Mouse (Mus musculus) myocyte (in vitro differentiated cells): ENCODE measurements at regions not wholly inside any gene's neighbourhood (a gene's known extent, or its start where the extent isn't known, plus 50 kb on each side); places are given as distances from the start of the nearest gene placed in this dataset.

Source experiments
- H3K27me3 ChIP-seq: one replicate; pipeline ENCODE4 v1.6.1; 2011; ENCODE audit not compliant: control insufficient read depth, insufficient read depth, insufficient read length
- H3K36me3 ChIP-seq: one replicate; pipeline ENCODE4 v1.6.1; 2011; ENCODE audit not compliant: control insufficient read depth, insufficient read depth
- H3K4me2 ChIP-seq: one replicate; pipeline ENCODE4 v1.6.1; 2011; ENCODE audit warnings: low read depth, control low read depth
- H3K4me3 ChIP-seq: one replicate; pipeline ENCODE4 v1.5.1; 2011; ENCODE audit warnings: mild to moderate bottlenecking, control low read depth, moderate library complexity
- H3K79me2 ChIP-seq: one replicate; pipeline ENCODE4 v1.6.1; 2011; ENCODE audit not compliant: control insufficient read depth, insufficient read depth
- H3ac ChIP-seq: one replicate; pipeline ENCODE4 v1.6.1; 2011; ENCODE audit not compliant: control insufficient read depth, insufficient read length
- CEBPB ChIP-seq: IDR thresholded peaks from 2 replicates; pipeline ENCODE4 v1.6.1; 2011; ENCODE audit warnings: mild to moderate bottlenecking, moderate library complexity; ENCODE audit not compliant: poor library complexity, insufficient read depth, severe bottlenecking
- E2F4 ChIP-seq: IDR thresholded peaks from one replicate; pipeline ENCODE4 v1.6.1; 2011; ENCODE audit warnings: mild to moderate bottlenecking, control low read depth, moderate library complexity; ENCODE audit not compliant: insufficient read depth
- MAX ChIP-seq: IDR thresholded peaks from one replicate; pipeline ENCODE4 v1.6.1; 2011; ENCODE audit warnings: low read depth, mild to moderate bottlenecking, control low read depth
- MYOD1 ChIP-seq, 3 experiments: IDR thresholded peaks; one replicate each; pipeline ENCODE4 v1.6.1; 2011; ENCODE audit warnings: control low read depth in 2 of 3, low read depth in 2 of 3, mild to moderate bottlenecking in 2 of 3, moderate library complexity in 1 of 3; ENCODE audit not compliant: insufficient read length in 2 of 3, control insufficient read depth in 1 of 3
- MYOG ChIP-seq, 3 experiments: IDR thresholded peaks; one replicate each; pipeline ENCODE4 v1.6.1; 2011; ENCODE audit warnings: control low read depth in 2 of 3, low read depth in 2 of 3, mild to moderate bottlenecking in 2 of 3; ENCODE audit not compliant: insufficient read length in 2 of 3, control insufficient read depth in 1 of 3, insufficient read depth in 1 of 3
- POLR2A ChIP-seq: IDR thresholded peaks from one replicate; pipeline ENCODE4 v1.6.1; 2011; ENCODE audit warnings: low read depth, mild to moderate bottlenecking, control low read depth, moderate library complexity; ENCODE audit not compliant: insufficient read length
- POLR2AphosphoS2 ChIP-seq: IDR thresholded peaks from one replicate; pipeline ENCODE4 v1.6.1; 2011; ENCODE audit warnings: low read depth, control low read depth; ENCODE audit not compliant: insufficient read length
- REST ChIP-seq: IDR thresholded peaks from one replicate; pipeline ENCODE4 v1.6.1; 2011; ENCODE audit warnings: mild to moderate bottlenecking, control low read depth, moderate library complexity; ENCODE audit not compliant: insufficient read depth, insufficient read length
- SRF ChIP-seq: IDR thresholded peaks from one replicate; pipeline ENCODE4 v1.6.1; 2011; ENCODE audit warnings: low read depth; ENCODE audit not compliant: control insufficient read depth, insufficient read length
- TCF12 ChIP-seq: IDR thresholded peaks from one replicate; pipeline ENCODE4 v1.6.1; 2011; ENCODE audit warnings: mild to moderate bottlenecking, control low read depth; ENCODE audit not compliant: poor library complexity, insufficient read depth, severe bottlenecking
- TCF3 ChIP-seq: IDR thresholded peaks from one replicate; pipeline ENCODE4 v1.6.1; 2011; ENCODE audit warnings: low read depth, control low read depth; ENCODE audit not compliant: insufficient read length
- USF1 ChIP-seq: IDR thresholded peaks from one replicate; pipeline ENCODE4 v1.6.1; 2011; ENCODE audit warnings: low read depth, mild to moderate bottlenecking, control low read depth, moderate library complexity

DNA sequence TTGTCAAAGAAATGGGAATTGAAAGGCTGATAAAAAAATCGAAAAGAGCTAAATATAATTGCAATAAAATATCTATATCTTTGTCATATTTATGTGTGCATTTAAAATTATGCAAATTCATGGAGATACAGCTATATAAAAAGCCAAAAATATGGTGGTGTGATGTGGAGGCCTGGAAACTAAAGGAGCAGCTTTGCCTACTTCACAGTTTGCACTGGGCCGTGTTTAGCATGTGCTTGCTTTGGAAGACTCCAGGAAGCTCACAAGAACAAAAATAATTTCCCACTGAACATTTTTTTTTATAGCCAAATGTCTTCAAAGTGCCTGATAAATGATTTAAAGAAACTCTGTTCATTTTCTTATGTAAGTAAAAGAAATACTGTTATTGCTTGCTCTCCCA is 364.1 kb upstream of the Cdh12 start:
- Histone ChIP-seq H3K27me3 (no peaks in the 10 kb centered on the region), H3K36me3 (no peaks in the 10 kb centered on the region)
- TF ChIP-seq TCF3 (no peak), POLR2AphosphoS2 (no peak), MYOD1 (IDR thresholded peaks at IDR 0.05; ENCODE audit: control insufficient read depth in 1 of 3, insufficient read length in 2 of 3, low read depth in 2 of 3) (no peak), POLR2A (no peak), E2F4 (no peak), MYOG (IDR thresholded peaks at IDR 0.05; ENCODE audit: control insufficient read depth in 1 of 3, insufficient read depth in 1 of 3, insufficient read length in 2 of 3, low read depth in 2 of 3) (no peak), SRF (no peak), USF1 (no peak)

DNA sequence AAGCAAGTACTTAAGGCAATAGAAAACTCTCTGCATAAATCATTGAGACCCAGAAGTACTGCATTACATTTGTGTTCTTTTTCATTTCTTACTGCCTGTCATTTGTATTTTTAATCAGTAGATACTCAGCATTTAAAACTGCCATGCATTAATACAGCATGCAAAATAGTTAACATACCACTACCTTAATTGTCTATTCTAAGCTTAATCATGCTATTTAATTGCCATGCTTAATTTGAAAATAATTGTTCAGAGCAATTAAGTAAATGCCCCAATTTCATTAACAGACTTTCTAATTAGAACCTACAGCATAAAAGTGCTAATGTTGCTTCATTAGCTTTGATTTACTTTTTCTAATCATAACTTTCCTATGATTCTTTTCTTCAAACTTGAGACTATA is 359.3 kb upstream of the Cdh12 start:
- H3ac ChIP-seq = no peak overlapping the region
- no peak overlapping the region for H3K4me3 ChIP-seq
- no peaks in the 10 kb centered on the region for H3K27me3 ChIP-seq
- H3K79me2 ChIP-seq = no peaks in the 10 kb centered on the region
- H3K36me3 ChIP-seq = no peaks in the 10 kb centered on the region
- H3K4me2 ChIP-seq = no peak overlapping the region
- no peak for TF ChIP-seq MYOG (IDR thresholded peaks at IDR 0.05; ENCODE audit: control insufficient read depth in 1 of 3, insufficient read depth in 1 of 3, insufficient read length in 2 of 3, low read depth in 2 of 3)
- no peak for TF ChIP-seq MAX
- TF ChIP-seq TCF3 = no peak
- TF ChIP-seq CEBPB = no peak
- no peak for TF ChIP-seq REST
- no peak for TF ChIP-seq POLR2AphosphoS2
- TF ChIP-seq TCF12 = no peak
- TF ChIP-seq MYOD1 (IDR thresholded peaks at IDR 0.05; ENCODE audit: control insufficient read depth in 1 of 3, insufficient read length in 2 of 3, low read depth in 2 of 3) = no peak
- TF ChIP-seq E2F4 = no peak
- no peak for TF ChIP-seq SRF
- TF ChIP-seq USF1 = no peak
- no peak for TF ChIP-seq POLR2A

More for the DNA sequence above, 364.1 kb upstream of the Cdh12 start:
- no peak overlapping the region for H3ac ChIP-seq
- no peaks in the 10 kb centered on the region for H3K79me2 ChIP-seq
- H3K4me2 ChIP-seq = no peak overlapping the region
- no peak overlapping the region for H3K4me3 ChIP-seq

DNA sequence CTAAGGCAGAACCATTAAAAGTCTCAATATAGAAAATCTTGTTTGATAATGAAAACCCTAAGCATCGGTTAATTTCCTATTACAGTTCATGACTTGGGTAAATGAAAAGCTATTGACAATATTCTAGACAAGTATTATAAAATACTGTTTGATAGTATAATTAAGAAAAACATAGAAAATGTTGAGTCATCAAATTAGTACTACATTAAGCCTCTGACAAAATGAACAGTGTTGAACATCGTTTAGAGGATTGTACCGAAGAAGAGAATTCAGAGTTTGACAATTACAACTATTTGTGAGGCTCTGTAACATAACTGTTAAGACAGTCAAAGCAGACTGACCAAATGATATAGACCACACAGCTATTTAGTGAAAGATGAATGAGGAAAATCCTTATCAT is 358.5 kb upstream of the Cdh12 start:
- H3K4me2 ChIP-seq = no peak overlapping the region
- TF ChIP-seq CEBPB = no peak
- no peak for TF ChIP-seq REST
- TF ChIP-seq TCF3 = no peak
- TF ChIP-seq MYOG (IDR thresholded peaks at IDR 0.05; ENCODE audit: control insufficient read depth in 1 of 3, insufficient read depth in 1 of 3, insufficient read length in 2 of 3, low read depth in 2 of 3) = no peak
- TF ChIP-seq MYOD1 (IDR thresholded peaks at IDR 0.05; ENCODE audit: control insufficient read depth in 1 of 3, insufficient read length in 2 of 3, low read depth in 2 of 3) = no peak
- TF ChIP-seq E2F4 = no peak
- TF ChIP-seq MAX = no peak
- TF ChIP-seq POLR2A = no peak
- no peak for TF ChIP-seq POLR2AphosphoS2
- TF ChIP-seq USF1 = no peak
- TF ChIP-seq SRF = no peak
- no peak for TF ChIP-seq TCF12
- H3K79me2 ChIP-seq = no peaks in the 10 kb centered on the region
- H3K4me3 ChIP-seq = no peak overlapping the region
- no peaks in the 10 kb centered on the region for H3K36me3 ChIP-seq
- no peak overlapping the region for H3ac ChIP-seq
- no peaks in the 10 kb centered on the region for H3K27me3 ChIP-seq

DNA sequence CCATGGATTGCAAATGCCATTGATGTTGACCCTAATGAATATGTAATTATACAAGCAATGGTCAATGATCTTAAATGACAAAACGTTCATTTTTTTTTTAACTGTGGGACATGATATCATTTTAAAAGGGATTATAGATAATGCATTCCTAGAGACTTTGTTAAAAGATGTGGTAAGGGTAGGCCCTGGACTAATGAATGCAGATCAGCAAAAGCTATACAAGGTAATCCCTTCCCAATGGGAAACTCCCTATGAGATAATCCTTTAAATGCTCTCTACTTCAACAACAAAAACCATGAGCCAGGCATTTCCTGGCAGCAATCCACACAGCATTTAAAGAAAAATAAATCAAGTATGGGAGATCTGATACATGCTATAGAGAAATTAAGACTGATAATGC is 353.3 kb upstream of the Cdh12 start:
- Histone ChIP-seq H3K4me2 (no peak overlapping the region), H3K36me3 (no peaks in the 10 kb centered on the region), H3K4me3 (no peak overlapping the region), H3ac (no peak overlapping the region), H3K79me2 (no peaks in the 10 kb centered on the region), H3K27me3 (no peaks in the 10 kb centered on the region)
- no peak for TF ChIP-seq TCF3
- TF ChIP-seq MAX = no peak
- no peak for TF ChIP-seq TCF12
- TF ChIP-seq USF1 = no peak

DNA sequence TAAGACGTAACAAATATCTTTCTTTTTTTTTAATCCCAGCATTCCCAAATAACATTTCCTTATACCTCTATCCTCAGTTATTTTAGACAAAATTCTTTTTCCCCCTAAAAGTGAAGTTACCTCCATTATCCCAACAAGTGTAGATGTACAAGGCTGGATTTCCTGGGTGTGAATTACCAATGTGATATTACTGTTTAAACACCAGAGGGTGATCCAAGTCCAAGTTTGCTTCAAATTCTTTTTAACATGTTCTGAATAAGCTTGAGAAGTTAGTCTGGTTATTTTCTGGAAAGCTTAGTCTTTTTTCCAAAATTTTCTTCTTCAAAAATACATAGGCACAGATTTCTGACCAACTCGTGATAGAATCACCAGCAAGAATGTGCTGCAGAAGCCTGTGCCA is 329.5 kb upstream of the Cdh12 start:
- no peaks in the 10 kb centered on the region for H3K79me2 ChIP-seq
- no peaks in the 10 kb centered on the region for H3K27me3 ChIP-seq
- TF ChIP-seq TCF12 = no peak
- no peak overlapping the region for H3K4me2 ChIP-seq
- no peak overlapping the region for H3ac ChIP-seq
- H3K4me3 ChIP-seq = no peak overlapping the region
- no peaks in the 10 kb centered on the region for H3K36me3 ChIP-seq
